Mouse (Mus musculus): ENCODE results near the gene Vstm4. TPM values are rescaled to one million over a fixed set of nuclear protein-coding genes. Genes with fewer than 3 reads are reported as not detected.

Vstm4 gene
- polyA plus RNA-seq, 1 experiment from 2014 or later = 7.3 TPM

DNA sequence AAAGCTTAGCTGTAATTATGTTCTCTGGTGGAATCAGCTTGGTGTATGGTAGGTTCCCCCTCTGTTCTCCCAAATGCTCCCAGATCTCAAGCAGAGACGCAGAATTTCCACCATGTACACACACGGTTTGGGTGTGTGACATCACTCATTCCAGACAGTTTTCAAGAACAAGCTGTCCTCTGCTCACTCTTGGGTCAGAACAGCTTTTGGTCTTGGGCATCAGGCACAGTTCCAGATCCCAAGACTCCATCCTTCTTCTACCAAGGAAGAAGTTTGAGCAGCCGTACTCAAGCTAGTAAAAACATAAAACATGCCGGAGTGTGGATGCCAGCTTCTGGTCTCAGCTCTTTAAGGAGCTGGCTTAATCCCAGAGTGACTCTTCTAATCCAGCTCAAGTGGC, 54.6 kb downstream of the Vstm4 start:
- Histone ChIP-seq H3K36me3 (no peaks in the 10 kb centered on the region), H3K27me3 (no peaks in the 10 kb centered on the region), H3K9me3 (no peaks in the 10 kb centered on the region), H3K27ac (no peak overlapping the region), H3K4me3 (replicated peaks) (no peak overlapping the region), H3K4me1 (replicated peaks) (no peaks in the 10 kb centered on the region), H3K4me2 (replicated peaks) (no peak overlapping the region), H3K9ac (replicated peaks) (no peak overlapping the region)
- no peak for ATAC-seq
- WGBS = 90% methylated on average over 4 of the region's 4 CpGs

DNA sequence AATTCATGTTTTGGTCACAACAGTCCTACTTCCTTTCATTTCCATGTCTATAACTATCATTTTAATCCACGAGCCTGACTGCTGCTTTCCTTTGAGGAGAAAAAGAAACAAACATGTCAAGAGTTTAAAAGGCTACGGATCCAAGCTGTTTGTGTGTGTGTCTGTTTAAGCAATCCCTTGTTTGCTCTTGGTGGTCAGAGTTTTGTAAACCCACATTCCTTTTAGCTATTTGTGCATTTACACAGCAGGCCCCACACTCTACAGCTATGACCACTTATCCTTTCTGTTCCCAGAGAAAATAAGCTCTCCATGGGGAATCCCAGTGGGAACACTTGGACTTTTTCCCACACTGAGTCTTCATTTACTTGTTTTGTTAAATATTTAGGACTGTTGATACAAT, 58.8 kb downstream of the Vstm4 start:
- 60% methylated on average over 2 of the region's 2 CpGs for WGBS
- no peak overlapping the region for H3K9ac ChIP-seq (replicated peaks)
- H3K27me3 ChIP-seq = no peaks in the 10 kb centered on the region
- H3K27ac ChIP-seq = no peak overlapping the region
- no peaks in the 10 kb centered on the region for H3K9me3 ChIP-seq
- H3K4me1 ChIP-seq (replicated peaks) = no peaks in the 10 kb centered on the region
- ATAC-seq = no peak
- no peak overlapping the region for H3K4me2 ChIP-seq (replicated peaks)
- H3K4me3 ChIP-seq (replicated peaks) = no peak overlapping the region
- no peaks in the 10 kb centered on the region for H3K36me3 ChIP-seq

- H3K27me3 ChIP-seq = no peaks in the 10 kb centered on the region
- no peak for ATAC-seq
- H3K9ac ChIP-seq (replicated peaks) = no peak overlapping the region
- H3K27ac ChIP-seq = no peak overlapping the region
- no peak overlapping the region for H3K4me2 ChIP-seq (replicated peaks)
- H3K9me3 ChIP-seq = no peaks in the 10 kb centered on the region
- H3K4me1 ChIP-seq (replicated peaks) = no peaks in the 10 kb centered on the region
- H3K36me3 ChIP-seq = no peaks in the 10 kb centered on the region
- 92% methylated on average over 1 of the region's 1 CpGs for WGBS
- no peak overlapping the region for H3K4me3 ChIP-seq (replicated peaks)
These were observed 61.4 kb downstream of the Vstm4 start for GRCm38 (mm10) chr14:32917919-32918318.

DNA sequence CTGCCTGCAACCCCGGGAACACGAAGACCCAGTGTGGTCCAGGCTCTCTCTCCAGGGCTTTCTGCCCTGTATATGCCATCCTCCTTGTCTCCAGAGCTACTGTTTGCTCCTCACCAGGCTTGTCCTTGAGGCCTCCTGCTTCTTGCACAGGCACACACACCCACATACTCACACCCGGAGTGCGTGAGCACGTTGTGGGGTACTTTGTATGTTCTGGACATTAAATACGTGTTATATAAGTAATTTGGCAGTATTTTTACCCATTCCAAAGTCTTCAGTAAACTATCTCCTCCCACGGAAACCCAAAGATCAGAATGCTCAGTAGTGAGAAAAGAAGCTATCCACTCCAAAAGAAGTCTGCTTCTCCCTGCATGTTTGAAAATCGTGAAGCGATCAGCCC, 67.3 kb downstream of the Vstm4 start:
- Histone ChIP-seq H3K9me3 (no peaks in the 10 kb centered on the region), H3K4me2 (replicated peaks) (no peak overlapping the region), H3K4me3 (replicated peaks) (no peak overlapping the region), H3K9ac (replicated peaks) (no peak overlapping the region), H3K4me1 (replicated peaks) (no peaks in the 10 kb centered on the region), H3K27me3 (no peaks in the 10 kb centered on the region), H3K36me3 (no peaks in the 10 kb centered on the region), H3K27ac (no peak overlapping the region)
- 88% methylated on average over 9 of the region's 9 CpGs for WGBS
- no peak for ATAC-seq

DNA sequence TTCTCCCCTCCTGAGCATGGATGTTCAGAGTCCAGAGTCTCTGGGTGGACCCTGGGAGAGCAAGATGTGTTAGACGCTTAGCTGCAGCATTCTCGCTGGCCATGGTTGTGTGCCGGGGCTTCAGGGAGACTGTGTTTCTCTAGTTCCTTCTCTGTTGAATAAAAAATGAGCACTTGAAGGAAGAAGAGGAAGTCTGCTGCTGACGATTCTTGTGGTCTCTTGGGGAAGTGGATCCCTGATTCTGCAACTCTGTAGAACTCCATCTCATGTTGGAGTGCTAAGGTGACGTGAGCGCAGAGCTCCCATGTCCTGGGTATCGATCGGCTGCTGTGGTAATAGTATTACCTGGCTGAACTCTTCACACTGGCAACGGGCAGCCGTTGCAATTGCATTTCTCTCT, 75.2 kb downstream of the Vstm4 start:
- ATAC-seq = no peak
- H3K4me1 ChIP-seq (replicated peaks) = no peaks in the 10 kb centered on the region
- H3K4me3 ChIP-seq (replicated peaks) = no peak overlapping the region
- H3K4me2 ChIP-seq (replicated peaks) = no peak overlapping the region
- H3K9me3 ChIP-seq = no peaks in the 10 kb centered on the region
- H3K27ac ChIP-seq = no peak overlapping the region
- 88% methylated on average over 10 of the region's 10 CpGs for WGBS
- H3K27me3 ChIP-seq = no peaks in the 10 kb centered on the region
- H3K9ac ChIP-seq (replicated peaks) = no peak overlapping the region
- H3K36me3 ChIP-seq = no peaks in the 10 kb centered on the region

- H3K4me1 ChIP-seq (replicated peaks) = no peaks in the 10 kb centered on the region
- no peak overlapping the region for H3K4me3 ChIP-seq (replicated peaks)
- H3K4me2 ChIP-seq (replicated peaks) = no peak overlapping the region
- no peak overlapping the region for H3K27ac ChIP-seq
- H3K27me3 ChIP-seq = no peaks in the 10 kb centered on the region
- no peak overlapping the region for H3K9ac ChIP-seq (replicated peaks)
- H3K36me3 ChIP-seq = no peaks in the 10 kb centered on the region
- WGBS = 79% methylated on average over 8 of the region's 8 CpGs
- ATAC-seq = no peak
- no peaks in the 10 kb centered on the region for H3K9me3 ChIP-seq
These were observed 75.7 kb downstream of the Vstm4 start for GRCm38 (mm10) chr14:32932220-32932619.

DNA sequence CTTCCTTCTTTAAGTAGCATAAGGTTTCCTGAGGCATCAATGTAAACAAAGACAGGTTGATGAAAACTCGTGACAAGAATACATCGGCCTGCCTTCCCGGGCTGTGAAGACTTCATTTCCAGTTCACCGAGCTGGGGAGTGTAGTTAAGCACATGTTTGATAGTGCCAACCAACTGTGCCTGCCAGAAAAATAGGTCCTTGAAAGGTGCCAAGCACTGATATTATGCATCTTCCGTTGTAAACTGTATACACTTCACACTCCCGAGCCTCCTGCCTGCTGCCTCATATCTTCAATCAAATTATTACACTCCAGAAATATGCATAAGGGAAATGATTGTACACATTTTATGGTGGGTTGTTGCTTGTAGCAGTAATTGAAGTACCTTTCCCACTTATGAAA, 77.5 kb downstream of the Vstm4 start:
- no peak overlapping the region for H3K27ac ChIP-seq
- 81% methylated on average over 6 of the region's 6 CpGs for WGBS
- no peaks in the 10 kb centered on the region for H3K27me3 ChIP-seq
- H3K9me3 ChIP-seq = no peaks in the 10 kb centered on the region
- no peak overlapping the region for H3K4me2 ChIP-seq (replicated peaks)
- no peak for ATAC-seq
- no peak overlapping the region for H3K4me3 ChIP-seq (replicated peaks)
- H3K9ac ChIP-seq (replicated peaks) = no peak overlapping the region
- no peaks in the 10 kb centered on the region for H3K36me3 ChIP-seq
- H3K4me1 ChIP-seq (replicated peaks) = no peaks in the 10 kb centered on the region

DNA sequence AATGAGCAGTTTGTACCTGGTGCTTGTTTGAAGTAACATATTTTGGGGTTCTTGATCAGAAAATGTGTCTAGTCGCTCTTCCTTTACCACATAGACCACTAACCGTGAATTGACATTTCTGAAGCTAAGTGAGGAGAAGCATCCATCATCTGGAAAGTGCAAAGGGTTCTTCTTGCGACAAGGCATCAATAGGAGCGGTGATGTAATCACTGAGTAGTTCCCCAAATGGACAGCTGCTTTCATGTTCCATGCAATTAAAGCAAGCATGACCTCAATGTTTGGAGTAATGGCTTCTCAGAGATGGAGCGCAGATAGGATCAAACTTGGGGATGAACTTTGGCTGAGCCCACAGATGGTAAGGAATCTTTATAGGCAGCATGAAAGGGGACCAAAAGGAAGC, 82.7 kb downstream of the Vstm4 start:
- Histone ChIP-seq H3K27ac (no peak overlapping the region), H3K4me3 (replicated peaks) (no peak overlapping the region), H3K9ac (replicated peaks) (no peak overlapping the region), H3K27me3 (no peaks in the 10 kb centered on the region), H3K36me3 (no peaks in the 10 kb centered on the region), H3K9me3 (no peaks in the 10 kb centered on the region), H3K4me2 (replicated peaks) (no peak overlapping the region), H3K4me1 (replicated peaks) (no peaks in the 10 kb centered on the region)
- ATAC-seq = no peak
- 93% methylated on average over 5 of the region's 5 CpGs for WGBS

DNA sequence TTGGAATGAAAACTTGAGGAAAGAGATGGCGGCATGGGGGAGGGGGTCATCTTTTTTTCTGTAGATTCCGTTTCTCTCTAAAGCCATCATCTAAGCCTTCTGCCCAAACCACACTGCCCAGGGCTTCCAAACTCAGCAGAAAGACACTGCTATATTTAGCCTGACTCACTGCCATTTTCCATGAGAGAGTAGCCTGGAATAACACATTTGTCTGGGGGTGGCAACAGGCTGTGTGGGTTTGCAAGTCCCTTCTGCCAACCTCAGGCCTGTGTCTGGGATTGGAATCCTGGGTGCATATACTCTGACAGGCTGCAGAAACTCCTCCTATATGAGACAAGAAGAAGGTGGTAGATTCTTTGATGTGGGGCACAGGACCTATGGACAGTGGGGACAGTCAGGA, 91.0 kb downstream of the Vstm4 start:
- Histone ChIP-seq H3K27ac (no peak overlapping the region), H3K9me3 (no peaks in the 10 kb centered on the region), H3K9ac (replicated peaks) (no peak overlapping the region), H3K36me3 (no peaks in the 10 kb centered on the region), H3K4me1 (replicated peaks) (peaks cover 16% of the 10 kb centered on the region), H3K4me2 (replicated peaks) (no peak overlapping the region), H3K4me3 (replicated peaks) (no peak overlapping the region), H3K27me3 (no peaks in the 10 kb centered on the region)
- ATAC-seq = no peak
- 91% methylated on average over 2 of the region's 2 CpGs for WGBS

DNA sequence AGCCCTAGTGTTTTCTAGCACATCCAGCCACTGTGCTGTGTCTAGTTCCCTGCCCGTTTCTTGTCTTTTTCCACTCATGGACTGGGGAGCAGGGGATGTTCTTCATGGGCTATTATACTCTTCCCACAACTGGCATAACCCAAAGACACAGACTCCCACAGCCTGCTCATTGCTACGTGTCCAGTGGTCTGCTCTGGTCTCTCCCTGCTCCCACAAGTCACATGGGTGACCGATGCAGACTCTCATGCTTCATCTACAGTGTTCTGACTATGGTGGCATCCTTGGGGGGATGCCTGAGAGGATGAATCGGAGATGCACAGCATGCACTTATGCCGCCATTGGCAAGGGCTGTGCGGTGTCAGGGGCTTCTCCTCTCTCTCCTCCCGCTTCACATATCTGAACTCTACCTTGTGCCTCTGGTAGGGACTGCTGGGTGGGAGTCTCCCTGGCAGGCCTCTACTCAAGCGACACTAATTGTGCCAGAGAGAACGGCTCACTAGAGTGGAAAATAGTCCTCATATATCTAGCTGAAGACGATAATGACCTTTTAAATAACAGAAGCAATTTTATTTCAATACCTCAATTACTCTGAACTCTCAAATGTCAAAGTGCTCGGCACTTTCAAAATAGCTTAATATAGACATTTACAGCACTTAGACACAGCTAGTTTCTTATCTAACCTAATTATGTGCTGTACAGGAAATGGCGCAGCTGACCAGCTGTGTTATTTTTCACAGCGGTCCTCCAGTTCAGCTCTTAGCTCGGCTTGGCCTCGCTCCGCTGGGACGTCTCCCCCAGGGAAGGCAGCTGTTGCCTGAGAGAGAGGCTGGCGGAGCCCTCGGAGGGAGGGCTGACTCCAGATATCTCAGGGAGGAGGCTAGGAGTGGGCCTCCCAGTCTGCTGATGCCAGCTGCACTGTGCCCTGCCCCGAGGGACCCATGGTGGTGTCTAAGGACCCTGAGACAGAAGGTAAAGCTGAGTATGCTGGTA, 94.1 kb downstream of the Vstm4 start:
- no peaks in the 10 kb centered on the region for H3K36me3 ChIP-seq
- WGBS = 56% methylated on average over 20 of the region's 20 CpGs
- peaks cover 16% of the 10 kb centered on the region for H3K4me1 ChIP-seq (replicated peaks)
- no peaks in the 10 kb centered on the region for H3K27me3 ChIP-seq
- peak overlapping the region; percentile 35; the same call in 1 of the 2 replicates for H3K27ac ChIP-seq
- ATAC-seq = peak; percentile 83
- no peak overlapping the region for H3K4me2 ChIP-seq (replicated peaks)
- H3K4me3 ChIP-seq (replicated peaks) = no peak overlapping the region
- no peaks in the 10 kb centered on the region for H3K9me3 ChIP-seq
- no peak overlapping the region for H3K9ac ChIP-seq (replicated peaks)

- Histone ChIP-seq H3K4me2 (replicated peaks) (no peak overlapping the region), H3K36me3 (no peaks in the 10 kb centered on the region), H3K9ac (replicated peaks) (no peak overlapping the region), H3K27ac (no peak overlapping the region), H3K4me1 (replicated peaks) (peaks cover under 1% of the 10 kb centered on the region), H3K4me3 (replicated peaks) (no peak overlapping the region), H3K9me3 (no peaks in the 10 kb centered on the region), H3K27me3 (no peaks in the 10 kb centered on the region)
- WGBS = 82% methylated on average over 8 of the region's 8 CpGs
- peak; percentile 35; the same call in 1 of the 2 replicates for ATAC-seq
These were observed 99.9 kb downstream of the Vstm4 start for GRCm38 (mm10) chr14:32956486-32956885.

- H3K9ac ChIP-seq (replicated peaks) = no peak overlapping the region
- no peak overlapping the region for H3K4me3 ChIP-seq (replicated peaks)
- no peak overlapping the region for H3K4me2 ChIP-seq (replicated peaks)
- no peak for ATAC-seq
- no peaks in the 10 kb centered on the region for H3K36me3 ChIP-seq
- no peaks in the 10 kb centered on the region for H3K9me3 ChIP-seq
- H3K27ac ChIP-seq = no peak overlapping the region
- 76% methylated on average over 8 of the region's 8 CpGs for WGBS
- H3K4me1 ChIP-seq (replicated peaks) = no peaks in the 10 kb centered on the region
- H3K27me3 ChIP-seq = no peaks in the 10 kb centered on the region
These were observed 102.1 kb downstream of the Vstm4 start for GRCm38 (mm10) chr14:32958671-32959070.

DNA sequence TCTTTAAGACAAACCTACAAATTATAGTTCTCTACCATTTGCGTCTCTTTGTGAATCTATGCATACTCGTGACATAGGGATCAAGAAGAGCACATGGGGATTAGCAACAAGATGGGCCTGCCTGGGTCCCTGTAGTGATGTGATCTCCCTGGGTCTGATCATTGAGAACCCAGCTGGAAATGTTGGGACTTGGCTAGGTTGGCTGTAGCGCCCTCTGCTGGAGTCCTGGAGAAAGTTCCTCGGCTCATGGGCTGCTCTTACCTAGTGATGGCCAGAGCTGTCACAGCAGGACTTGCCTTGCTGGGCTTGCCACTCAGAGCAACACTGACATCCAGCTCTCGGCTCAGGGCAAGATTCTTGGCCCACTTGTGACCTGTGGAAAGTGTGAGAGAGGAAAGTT, 103.9 kb downstream of the Vstm4 start:
- H3K4me2 ChIP-seq (replicated peaks) = no peak overlapping the region
- H3K9ac ChIP-seq (replicated peaks) = no peak overlapping the region
- H3K9me3 ChIP-seq = no peaks in the 10 kb centered on the region
- H3K4me3 ChIP-seq (replicated peaks) = no peak overlapping the region
- H3K36me3 ChIP-seq = no peaks in the 10 kb centered on the region
- H3K27me3 ChIP-seq = no peaks in the 10 kb centered on the region
- peak; percentile 41; the same call in 1 of the 2 replicates for ATAC-seq
- H3K27ac ChIP-seq = no peak overlapping the region
- WGBS = 34% methylated on average over 5 of the region's 5 CpGs
- no peaks in the 10 kb centered on the region for H3K4me1 ChIP-seq (replicated peaks)

Data from midbrain, embryonic 13.5 days (tissue).